Mouse (Mus musculus) lung, embryonic 16.5 days (tissue): ENCODE measurements around the gene Rnf213. TPM values are rescaled to one million over a fixed set of nuclear protein-coding genes. Genes with fewer than 3 reads are reported as not detected.

Experiments
- ATAC-seq: fragments of 200-750 bp; cut with Nextera tagmentation; 2 replicates; pipeline ENCODE4 v1.8.0; 2017; ENCODE audit warnings: low read depth, mild to moderate bottlenecking, moderate library complexity
- H3K27ac ChIP-seq: fragments of 300-500 bp; sonication (generic); 2 replicates; pipeline ENCODE4 v1.5.1; 2014; ENCODE audit warnings: mild to moderate bottlenecking, control low read depth, low read length
- H3K27me3 ChIP-seq: fragments of 300-500 bp; sonication (generic); 2 replicates; pipeline ENCODE4 v1.6.1; 2014; ENCODE audit warnings: low read depth, low read length, mixed read lengths; ENCODE audit not compliant: control insufficient read depth, insufficient read depth
- H3K36me3 ChIP-seq: fragments of 300-500 bp; sonication (generic); 2 replicates; pipeline ENCODE4 v1.6.1; 2014; ENCODE audit warnings: low read length; ENCODE audit not compliant: control insufficient read depth, insufficient read depth
- H3K4me1 ChIP-seq: fragments of 300-500 bp; sonication (generic); replicated peaks from 2 replicates; pipeline ENCODE4 v1.6.1; 2014; ENCODE audit warnings: low read length, mixed read lengths; ENCODE audit not compliant: control insufficient read depth, insufficient read depth
- H3K4me2 ChIP-seq: fragments of 300-500 bp; sonication (generic); 2 replicates; pipeline ENCODE4 v1.6.1; 2014; ENCODE audit warnings: low read depth, low read length, control low read depth
- H3K4me3 ChIP-seq: fragments of 300-500 bp; sonication (generic); 2 replicates; pipeline ENCODE4 v1.5.1; 2014; ENCODE audit warnings: mild to moderate bottlenecking, low read length, control low read depth
- H3K9ac ChIP-seq: fragments of 300-500 bp; sonication (generic); 2 replicates; pipeline ENCODE4 v1.6.1; 2014; ENCODE audit warnings: low read length, control low read depth
- H3K9me3 ChIP-seq: fragments of 300-500 bp; sonication (generic); 2 replicates; pipeline ENCODE4 v1.6.1; 2016; ENCODE audit warnings: low read length; ENCODE audit not compliant: control insufficient read depth
- WGBS: fragments of 180-500 bp; shearing (Covaris S2); extraction: QIAGEN DNeasy Blood & Tissue Kit; methylation state at CpG from one replicate; pipeline ENCODE4 v1.1.7; 2014; 5-methylcytosine and 5-hydroxymethylcytosine counted together
- polyA plus RNA-seq: library from polyadenylated mRNA; unstranded; fragments of >200 nt; fragmentation: Nextera tagmentation; extraction: Ambion mirVana; gene quantifications from 2 replicates; pipeline ENCODE4 v1.2.1, GENCODE M21; 2015

Rnf213 gene
- polyA plus RNA-seq, 1 experiment from 2014 or later: 6.8 TPM

GRCm38 (mm10) chr11:119395931-119396330, 3.0 kb downstream of the Rnf213 start:
- Histone ChIP-seq H3K4me1 (peaks cover 11% of the 10 kb centered on the region), H3K9me3 (no peaks in the 10 kb centered on the region), H3K4me2 (no peak overlapping the region), H3K27me3 (no peaks in the 10 kb centered on the region), H3K36me3 (no peaks in the 10 kb centered on the region), H3K4me3 (no peak overlapping the region), H3K9ac (no peak overlapping the region), H3K27ac (no peak overlapping the region)
- 34% methylated on average over 13 of the region's 13 CpGs for WGBS
- ATAC-seq: no peak

- Histone ChIP-seq H3K27ac (no peak overlapping the region), H3K9me3 (no peaks in the 10 kb centered on the region), H3K27me3 (no peaks in the 10 kb centered on the region), H3K4me2 (no peak overlapping the region), H3K36me3 (no peaks in the 10 kb centered on the region), H3K4me3 (no peak overlapping the region), H3K4me1 (peaks cover 8% of the 10 kb centered on the region), H3K9ac (no peak overlapping the region)
- ATAC-seq: no peak
- 78% methylated on average over 7 of the region's 7 CpGs for WGBS
These were observed 3.6 kb downstream of the Rnf213 start for GRCm38 (mm10) chr11:119396461-119396860.

GRCm38 (mm10) chr11:119402501-119403160, 9.7 kb downstream of the Rnf213 start:
- ATAC-seq: no peak
- Histone ChIP-seq H3K9me3 (no peaks in the 10 kb centered on the region), H3K4me3 (no peak overlapping the region), H3K9ac (no peak overlapping the region), H3K27ac (no peak overlapping the region), H3K4me1 (no peaks in the 10 kb centered on the region), H3K27me3 (no peaks in the 10 kb centered on the region), H3K36me3 (peaks cover 5% of the 10 kb centered on the region; the same call in 1 of the 2 replicates), H3K4me2 (no peak overlapping the region)
- 35% methylated on average over 11 of the region's 11 CpGs for WGBS

GRCm38 (mm10) chr11:119404627-119405026, 11.7 kb downstream of the Rnf213 start:
- peaks cover 8% of the 10 kb centered on the region; the same call in 1 of the 2 replicates for H3K36me3 ChIP-seq
- 63% methylated on average over 5 of the region's 5 CpGs for WGBS
- no peak for ATAC-seq

GRCm38 (mm10) chr11:119407381-119407780, 14.5 kb downstream of the Rnf213 start:
- 86% methylated on average over 6 of the region's 6 CpGs for WGBS
- Histone ChIP-seq H3K27me3 (no peaks in the 10 kb centered on the region), H3K36me3 (peaks cover 15% of the 10 kb centered on the region; the same call in 1 of the 2 replicates), H3K4me2 (no peak overlapping the region), H3K4me3 (no peak overlapping the region), H3K4me1 (no peaks in the 10 kb centered on the region), H3K9me3 (no peaks in the 10 kb centered on the region), H3K9ac (no peak overlapping the region), H3K27ac (no peak overlapping the region)
- no peak for ATAC-seq

More at GRCm38 (mm10) chr11:119404627-119405026, 11.7 kb downstream of the Rnf213 start:
- Histone ChIP-seq H3K4me1 (no peaks in the 10 kb centered on the region), H3K27ac (no peak overlapping the region), H3K9ac (no peak overlapping the region), H3K9me3 (no peaks in the 10 kb centered on the region), H3K4me2 (no peak overlapping the region), H3K4me3 (no peak overlapping the region), H3K27me3 (no peaks in the 10 kb centered on the region)

GRCm38 (mm10) chr11:119407977-119408376, 15.1 kb downstream of the Rnf213 start:
- Histone ChIP-seq H3K9me3 (no peaks in the 10 kb centered on the region), H3K4me1 (no peaks in the 10 kb centered on the region), H3K36me3 (peaks cover 15% of the 10 kb centered on the region; the same call in 1 of the 2 replicates), H3K4me3 (no peak overlapping the region), H3K4me2 (no peak overlapping the region), H3K27ac (no peak overlapping the region), H3K9ac (no peak overlapping the region), H3K27me3 (no peaks in the 10 kb centered on the region)
- no peak for ATAC-seq
- WGBS: 47% methylated on average over 5 of the region's 5 CpGs

- peak overlapping the region; percentile 33 for H3K9ac ChIP-seq
- H3K27me3 ChIP-seq: no peaks in the 10 kb centered on the region
- ATAC-seq: peak; percentile 66
- no peak overlapping the region for H3K4me3 ChIP-seq
- H3K4me1 ChIP-seq: peaks cover 8% of the 10 kb centered on the region
- peak overlapping the region; percentile 80 for H3K27ac ChIP-seq
- peaks cover 5% of the 10 kb centered on the region; the same call in 1 of the 2 replicates for H3K36me3 ChIP-seq
- H3K4me2 ChIP-seq: no peak overlapping the region
- WGBS: 30% methylated on average over 16 of the region's 16 CpGs
- no peaks in the 10 kb centered on the region for H3K9me3 ChIP-seq
These were observed 26.6 kb downstream of the Rnf213 start for GRCm38 (mm10) chr11:119419327-119420118.

GRCm38 (mm10) chr11:119420426-119420825, 27.5 kb downstream of the Rnf213 start:
- WGBS: 68% methylated on average over 5 of the region's 5 CpGs
- Histone ChIP-seq H3K27ac (peak overlapping the region; percentile 80), H3K9me3 (no peaks in the 10 kb centered on the region), H3K36me3 (peaks cover 5% of the 10 kb centered on the region; the same call in 1 of the 2 replicates), H3K9ac (no peak overlapping the region), H3K4me1 (peaks cover 8% of the 10 kb centered on the region), H3K4me2 (no peak overlapping the region), H3K27me3 (no peaks in the 10 kb centered on the region), H3K4me3 (no peak overlapping the region)
- no peak for ATAC-seq

GRCm38 (mm10) chr11:119427431-119427830, 34.5 kb downstream of the Rnf213 start:
- Histone ChIP-seq H3K9ac (no peak overlapping the region), H3K4me2 (no peak overlapping the region), H3K4me3 (no peak overlapping the region), H3K9me3 (no peaks in the 10 kb centered on the region), H3K4me1 (peaks cover 11% of the 10 kb centered on the region), H3K27ac (no peak overlapping the region), H3K27me3 (no peaks in the 10 kb centered on the region), H3K36me3 (peaks cover 6% of the 10 kb centered on the region)
- 52% methylated on average over 6 of the region's 6 CpGs for WGBS
- no peak for ATAC-seq
